Mouse (Mus musculus) myocyte (in vitro differentiated cells): ENCODE measurements at regions not wholly inside any gene's neighbourhood (a gene's known extent, or its start where the extent isn't known, plus 50 kb on each side); places are given as distances from the start of the nearest gene placed in this dataset.

Source experiments
- H3K27me3 ChIP-seq: one replicate; pipeline ENCODE4 v1.6.1; 2011; ENCODE audit not compliant: control insufficient read depth, insufficient read depth, insufficient read length
- H3K36me3 ChIP-seq: one replicate; pipeline ENCODE4 v1.6.1; 2011; ENCODE audit not compliant: control insufficient read depth, insufficient read depth
- H3K4me2 ChIP-seq: one replicate; pipeline ENCODE4 v1.6.1; 2011; ENCODE audit warnings: low read depth, control low read depth
- H3K4me3 ChIP-seq: one replicate; pipeline ENCODE4 v1.5.1; 2011; ENCODE audit warnings: mild to moderate bottlenecking, control low read depth, moderate library complexity
- H3K79me2 ChIP-seq: one replicate; pipeline ENCODE4 v1.6.1; 2011; ENCODE audit not compliant: control insufficient read depth, insufficient read depth
- H3ac ChIP-seq: one replicate; pipeline ENCODE4 v1.6.1; 2011; ENCODE audit not compliant: control insufficient read depth, insufficient read length
- CEBPB ChIP-seq: IDR thresholded peaks from 2 replicates; pipeline ENCODE4 v1.6.1; 2011; ENCODE audit warnings: mild to moderate bottlenecking, moderate library complexity; ENCODE audit not compliant: poor library complexity, insufficient read depth, severe bottlenecking
- E2F4 ChIP-seq: IDR thresholded peaks from one replicate; pipeline ENCODE4 v1.6.1; 2011; ENCODE audit warnings: mild to moderate bottlenecking, control low read depth, moderate library complexity; ENCODE audit not compliant: insufficient read depth
- MAX ChIP-seq: IDR thresholded peaks from one replicate; pipeline ENCODE4 v1.6.1; 2011; ENCODE audit warnings: low read depth, mild to moderate bottlenecking, control low read depth
- MYOD1 ChIP-seq, 3 experiments: IDR thresholded peaks; one replicate each; pipeline ENCODE4 v1.6.1; 2011; ENCODE audit warnings: control low read depth in 2 of 3, low read depth in 2 of 3, mild to moderate bottlenecking in 2 of 3, moderate library complexity in 1 of 3; ENCODE audit not compliant: insufficient read length in 2 of 3, control insufficient read depth in 1 of 3
- MYOG ChIP-seq, 3 experiments: IDR thresholded peaks; one replicate each; pipeline ENCODE4 v1.6.1; 2011; ENCODE audit warnings: control low read depth in 2 of 3, low read depth in 2 of 3, mild to moderate bottlenecking in 2 of 3; ENCODE audit not compliant: insufficient read length in 2 of 3, control insufficient read depth in 1 of 3, insufficient read depth in 1 of 3
- POLR2A ChIP-seq: IDR thresholded peaks from one replicate; pipeline ENCODE4 v1.6.1; 2011; ENCODE audit warnings: low read depth, mild to moderate bottlenecking, control low read depth, moderate library complexity; ENCODE audit not compliant: insufficient read length
- POLR2AphosphoS2 ChIP-seq: IDR thresholded peaks from one replicate; pipeline ENCODE4 v1.6.1; 2011; ENCODE audit warnings: low read depth, control low read depth; ENCODE audit not compliant: insufficient read length
- REST ChIP-seq: IDR thresholded peaks from one replicate; pipeline ENCODE4 v1.6.1; 2011; ENCODE audit warnings: mild to moderate bottlenecking, control low read depth, moderate library complexity; ENCODE audit not compliant: insufficient read depth, insufficient read length
- SRF ChIP-seq: IDR thresholded peaks from one replicate; pipeline ENCODE4 v1.6.1; 2011; ENCODE audit warnings: low read depth; ENCODE audit not compliant: control insufficient read depth, insufficient read length
- TCF12 ChIP-seq: IDR thresholded peaks from one replicate; pipeline ENCODE4 v1.6.1; 2011; ENCODE audit warnings: mild to moderate bottlenecking, control low read depth; ENCODE audit not compliant: poor library complexity, insufficient read depth, severe bottlenecking
- TCF3 ChIP-seq: IDR thresholded peaks from one replicate; pipeline ENCODE4 v1.6.1; 2011; ENCODE audit warnings: low read depth, control low read depth; ENCODE audit not compliant: insufficient read length
- USF1 ChIP-seq: IDR thresholded peaks from one replicate; pipeline ENCODE4 v1.6.1; 2011; ENCODE audit warnings: low read depth, mild to moderate bottlenecking, control low read depth, moderate library complexity

DNA sequence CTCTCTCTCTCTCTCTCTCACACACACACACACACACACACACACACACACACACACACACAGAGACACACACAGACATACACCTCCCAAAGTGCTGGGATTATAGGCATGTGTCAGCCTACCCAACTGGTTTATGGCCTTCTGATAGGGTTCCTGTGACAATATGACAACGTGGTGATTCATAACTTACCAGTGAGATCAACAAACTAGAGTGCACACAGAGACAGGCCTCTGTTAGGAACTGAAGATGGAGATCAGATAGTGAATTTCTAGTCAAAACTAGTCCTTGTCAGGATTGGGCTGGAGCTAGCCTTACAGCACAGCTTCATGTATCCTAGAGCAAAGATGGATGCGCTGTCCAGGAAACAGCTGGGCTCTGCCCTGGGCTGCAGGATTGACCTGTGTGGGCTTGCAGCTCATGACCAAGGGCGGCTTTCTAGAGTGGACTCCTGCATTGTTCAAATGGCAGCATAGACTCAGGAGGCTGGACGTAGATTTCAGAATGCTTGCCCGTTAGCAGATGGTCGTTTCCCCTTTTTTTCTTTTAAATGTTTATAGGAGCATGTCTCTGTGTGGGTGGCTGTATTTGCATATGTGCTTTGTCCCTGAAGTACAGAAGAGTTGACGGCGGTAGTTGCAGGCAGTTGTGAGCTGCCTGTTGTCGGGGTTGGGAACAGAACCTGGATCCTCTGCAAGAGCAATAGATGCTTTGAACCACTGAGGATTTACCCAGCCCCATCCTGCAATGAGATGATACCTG lies 106.0 kb upstream of the Zfp217 start:
- Histone ChIP-seq H3K27me3 (no peaks in the 10 kb centered on the region), H3K36me3 (no peaks in the 10 kb centered on the region)
- TF ChIP-seq MAX (no peak), TCF12 (no peak), SRF (no peak), MYOD1 (IDR thresholded peaks at IDR 0.05; ENCODE audit: control insufficient read depth in 1 of 3, insufficient read length in 2 of 3, low read depth in 2 of 3) (no peak), POLR2A (no peak), USF1 (no peak), REST (no peak), POLR2AphosphoS2 (no peak), TCF3 (no peak), MYOG (IDR thresholded peaks at IDR 0.05; ENCODE audit: control insufficient read depth in 1 of 3, insufficient read depth in 1 of 3, insufficient read length in 2 of 3, low read depth in 2 of 3) (no peak), CEBPB (no peak)

DNA sequence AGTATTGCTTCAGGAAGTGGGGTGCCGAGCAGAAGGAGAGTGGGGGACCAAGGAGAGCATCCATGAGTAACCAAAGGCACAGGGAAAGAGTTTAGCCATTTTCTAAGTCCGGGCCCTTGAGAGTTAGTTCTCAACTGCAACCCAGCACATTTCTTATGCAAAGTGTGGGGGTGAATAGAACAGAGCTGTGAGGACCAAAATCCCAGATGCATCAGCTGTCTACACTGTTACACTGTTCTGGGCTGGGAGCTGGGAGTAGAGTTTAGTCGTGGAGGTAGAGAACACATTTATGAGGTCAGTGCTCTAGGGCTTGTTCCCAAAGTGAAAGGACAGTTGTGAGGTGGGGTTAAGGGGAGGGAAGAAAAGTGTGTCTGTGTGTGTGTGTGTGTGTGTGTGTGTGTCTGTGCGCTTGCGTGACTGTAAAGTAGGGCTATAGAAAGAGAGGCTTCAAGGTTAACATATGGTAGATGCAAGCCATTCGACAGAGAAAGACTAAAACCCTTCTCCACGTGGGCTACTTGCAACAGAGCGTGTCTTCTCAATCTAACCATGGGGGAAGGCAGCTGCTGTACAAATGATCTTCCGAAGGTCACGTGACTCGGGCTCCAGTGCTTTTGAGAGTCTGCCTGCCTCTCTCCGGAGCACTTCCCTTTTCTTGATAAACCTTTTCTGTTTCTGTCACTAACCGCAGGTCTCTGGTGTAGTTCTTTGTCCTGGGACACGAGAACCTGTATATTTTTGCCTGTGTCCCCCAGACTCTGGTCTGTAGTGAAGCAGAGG lies 104.5 kb upstream of the Zfp217 start:
- no peak overlapping the region for H3K4me3 ChIP-seq
- H3K27me3 ChIP-seq: no peaks in the 10 kb centered on the region
- H3K79me2 ChIP-seq: no peaks in the 10 kb centered on the region
- H3K4me2 ChIP-seq: no peak overlapping the region
- TF ChIP-seq POLR2A (no peak), SRF (no peak), POLR2AphosphoS2 (no peak), MYOG (IDR thresholded peaks at IDR 0.05; ENCODE audit: control insufficient read depth in 1 of 3, insufficient read depth in 1 of 3, insufficient read length in 2 of 3, low read depth in 2 of 3) (no peak), MAX (no peak), TCF3 (no peak), MYOD1 (IDR thresholded peaks at IDR 0.05; ENCODE audit: control insufficient read depth in 1 of 3, insufficient read length in 2 of 3, low read depth in 2 of 3) (no peak), REST (no peak), CEBPB (no peak), E2F4 (no peak), USF1 (no peak)
- no peaks in the 10 kb centered on the region for H3K36me3 ChIP-seq
- no peak overlapping the region for H3ac ChIP-seq

More for the DNA sequence above, 106.0 kb upstream of the Zfp217 start:
- Histone ChIP-seq H3ac (no peak overlapping the region), H3K4me3 (no peak overlapping the region), H3K79me2 (no peaks in the 10 kb centered on the region), H3K4me2 (no peak overlapping the region)

DNA sequence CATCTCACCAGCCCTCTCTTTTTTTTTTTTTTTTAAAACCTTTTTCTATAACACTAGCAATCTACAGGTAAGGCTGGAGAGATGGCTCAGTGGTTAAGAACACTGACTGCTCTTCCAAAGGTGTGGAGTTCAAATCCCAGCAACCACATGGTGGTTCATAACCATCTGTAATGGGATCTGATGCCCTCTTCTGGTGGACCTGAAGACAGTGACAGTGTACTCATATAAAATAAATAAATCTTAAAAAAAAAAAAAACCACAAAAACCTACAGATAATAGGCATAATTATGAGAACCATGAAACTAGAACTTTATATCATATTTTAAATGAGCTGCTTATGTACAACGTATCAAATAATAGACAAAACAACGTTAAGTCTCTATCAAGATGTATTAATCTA lies 102.8 kb upstream of the Zfp217 start:
- Histone ChIP-seq H3K79me2 (no peaks in the 10 kb centered on the region), H3K4me3 (no peak overlapping the region), H3K36me3 (no peaks in the 10 kb centered on the region), H3K4me2 (no peak overlapping the region), H3K27me3 (no peaks in the 10 kb centered on the region), H3ac (no peak overlapping the region)
- TF ChIP-seq MAX (no peak), POLR2A (no peak), CEBPB (no peak), TCF12 (no peak), USF1 (no peak), SRF (no peak), E2F4 (no peak), MYOD1 (IDR thresholded peaks at IDR 0.05; ENCODE audit: control insufficient read depth in 1 of 3, insufficient read length in 2 of 3, low read depth in 2 of 3) (no peak), TCF3 (no peak), REST (no peak), MYOG (IDR thresholded peaks at IDR 0.05; ENCODE audit: control insufficient read depth in 1 of 3, insufficient read depth in 1 of 3, insufficient read length in 2 of 3, low read depth in 2 of 3) (no peak)

DNA sequence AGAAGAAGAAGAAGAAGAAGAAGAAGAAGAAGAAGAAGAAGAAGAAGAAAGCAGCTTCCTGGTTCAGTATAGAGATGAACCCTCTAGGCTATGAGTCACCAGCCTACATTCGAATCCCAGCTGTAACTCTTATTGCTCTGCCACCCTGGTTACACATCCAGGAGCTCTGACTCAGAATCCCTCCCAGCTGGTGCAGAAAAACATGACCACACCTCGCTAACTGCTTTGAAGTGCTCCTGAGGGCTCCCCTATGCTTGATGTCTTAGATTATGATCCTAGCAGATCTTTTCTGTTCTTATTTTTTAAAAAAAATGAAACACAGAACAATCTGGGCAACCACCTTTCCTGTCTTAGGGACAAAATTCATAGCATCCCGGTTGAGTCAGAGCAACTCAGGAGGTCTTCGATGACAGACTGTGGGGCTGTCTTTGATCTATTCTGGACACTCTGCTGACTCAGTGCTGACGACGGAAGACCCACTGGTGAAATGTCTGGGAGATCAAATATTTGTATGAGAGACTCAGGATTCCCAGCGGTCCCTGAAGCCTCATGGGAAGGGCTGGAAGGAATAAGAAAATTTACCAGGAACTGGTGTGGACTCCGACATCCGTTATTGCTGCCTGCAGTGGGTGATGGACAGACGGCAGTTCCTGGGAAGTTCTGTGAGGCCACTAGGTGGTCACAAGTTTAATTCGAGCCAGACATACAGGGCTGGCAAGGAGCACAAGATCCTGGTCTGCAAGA lies 100.0 kb upstream of the Zfp217 start:
- H3K4me2 ChIP-seq: peak overlapping the region; percentile 73
- TF ChIP-seq TCF12 (peak; percentile 11), USF1 (no peak), POLR2A (no peak), MAX (no peak), MYOG (IDR thresholded peaks at IDR 0.05; ENCODE audit: control insufficient read depth in 1 of 3, insufficient read depth in 1 of 3, insufficient read length in 2 of 3, low read depth in 2 of 3) (peak in 2 of 3 experiments; percentile 14 to 17), TCF3 (no peak), MYOD1 (IDR thresholded peaks at IDR 0.05; ENCODE audit: control insufficient read depth in 1 of 3, insufficient read length in 2 of 3, low read depth in 2 of 3) (peak in 2 of 3 experiments; percentile 10 to 35), POLR2AphosphoS2 (no peak), E2F4 (no peak)
- H3K4me3 ChIP-seq: no peak overlapping the region

More for the DNA sequence above, 100.0 kb upstream of the Zfp217 start:
- H3K36me3 ChIP-seq: no peaks in the 10 kb centered on the region
- H3K27me3 ChIP-seq: no peaks in the 10 kb centered on the region
- no peak overlapping the region for H3ac ChIP-seq
- H3K79me2 ChIP-seq: no peaks in the 10 kb centered on the region
